Mouse (Mus musculus) induced T-regulatory cell, adult 2 months (primary cell): ENCODE results near the gene Enpp5.

Experiments
- DNase-seq: peaks from one replicate; pipeline ENCODE4 v3.0.0-alpha.2; 2012; ENCODE audit warnings: low read depth

The Enpp5 gene

GRCm38 (mm10) chr17:44091512-44091911 lies 12.9 kb downstream of the Enpp5 start:
- no peak for DNase-seq

GRCm38 (mm10) chr17:44100486-44100885 lies 21.9 kb downstream of the Enpp5 start:
- no peak for DNase-seq

- no peak for DNase-seq
Measured at GRCm38 (mm10) chr17:44100906-44101305, 22.3 kb downstream of the Enpp5 start.

GRCm38 (mm10) chr17:44101961-44102360 lies 23.3 kb downstream of the Enpp5 start:
- DNase-seq: no peak

- DNase-seq: peak; percentile 83
Measured at GRCm38 (mm10) chr17:44105287-44106138, 26.9 kb downstream of the Enpp5 start, which contains the start of gene Enpp4. Gene Enpp4, minus strand, starts transcription at chr17:44105809.

- no peak for DNase-seq
Measured at GRCm38 (mm10) chr17:44108331-44108730, 29.7 kb downstream of the Enpp5 start.

- DNase-seq: no peak
Measured at GRCm38 (mm10) chr17:44116584-44116983, 38.0 kb downstream of the Enpp5 start.

GRCm38 (mm10) chr17:44117721-44118120 lies 39.1 kb downstream of the Enpp5 start:
- DNase-seq: no peak

GRCm38 (mm10) chr17:44118231-44118630 lies 39.6 kb downstream of the Enpp5 start:
- DNase-seq: no peak

- DNase-seq: peak; percentile 62
Measured at GRCm38 (mm10) chr17:44121366-44122100, 42.9 kb downstream of the Enpp5 start.

- no peak for DNase-seq
Measured at GRCm38 (mm10) chr17:44129092-44129750, 50.6 kb downstream of the Enpp5 start.

- peak; percentile 87 for DNase-seq
Measured at GRCm38 (mm10) chr17:44130429-44130828, 51.8 kb downstream of the Enpp5 start.

- DNase-seq: no peak
Measured at GRCm38 (mm10) chr17:44134106-44134505, 55.5 kb downstream of the Enpp5 start.

GRCm38 (mm10) chr17:44134545-44134944 lies 55.9 kb downstream of the Enpp5 start:
- no peak for DNase-seq

GRCm38 (mm10) chr17:44136018-44136417 lies 57.4 kb downstream of the Enpp5 start:
- no peak for DNase-seq
